Comparison of ENCODE assay signal across 20 mouse cellular contexts in genomic region chr12:102838271-102838670, GRCm38 (mm10). TPM values are rescaled to one million over a fixed set of nuclear protein-coding genes. Genes with fewer than 3 reads are reported as not detected.
DNase-seq lines count a peak whose midpoint lies in the region; TF ChIP-seq lines count a peak whose summit lies in the region.
"Had no signal": no experiment of that assay in that cellular context is flagged by ENCODE, and none has a peak within 500 bp of the region (broad histone marks: within the 10 kb centered on the region; RNA-seq: fewer than 3 reads in every experiment).

No protein-coding gene starts in this region.

- peak; percentile 59 for DNase-seq in adrenal gland, adult 2 months
- no peak for DNase-seq in adrenal gland, postnatal 25 days
- no peak for DNase-seq in testis, postnatal 10 days (ENCODE audit: low spot score)
- DNase-seq in adrenal gland, postnatal 10 days, result peak; percentile 23
- DNase-seq in adrenal gland, postnatal 36 days, result peak; percentile 18 to 32
- DNase-seq in layer of hippocampus, adult 2 months (ENCODE audit: low spot score in 2 of 2), result no peak
- no peak for DNase-seq in gastrocnemius, postnatal 14 days
- DNase-seq: cerebellum, adult 11 months; cerebellum, adult 18-20 months; cerebellum, adult 8-10 months; cerebellum, adult 9-11 months; cerebellum, postnatal 14 days; cerebellum, postnatal 36 days; embryo, embryonic 11 days had no signal

- no peaks in the 10 kb centered on the region for H3K27me3 ChIP-seq in testis, adult 2 months (ENCODE audit: control insufficient read depth, insufficient read depth, low read length)
- H3K27me3 ChIP-seq: embryonic facial prominence, embryonic 13.5 days; embryonic facial prominence, embryonic 15.5 days; forebrain, embryonic 12.5 days had no signal

- peak overlapping the region; percentile 24 for H3K4me3 ChIP-seq in testis, adult 2 months (ENCODE audit: control insufficient read depth, low read depth, low read length)
- no peak overlapping the region for H3K4me3 ChIP-seq in layer of hippocampus, adult 2 months
- H3K4me3 ChIP-seq: embryonic facial prominence, embryonic 13.5 days; embryonic facial prominence, embryonic 15.5 days; erythroblast, embryonic 14.5 days; forebrain, embryonic 10.5 days; forebrain, embryonic 12.5 days had no signal

- H3K27ac ChIP-seq in testis, adult 2 months (ENCODE audit: control insufficient read depth, insufficient read depth, low read depth, low read length), result no peak overlapping the region
- no peak overlapping the region for H3K27ac ChIP-seq in layer of hippocampus, adult 2 months
- H3K27ac ChIP-seq: embryonic facial prominence, embryonic 13.5 days; embryonic facial prominence, embryonic 15.5 days; forebrain, embryonic 10.5 days; forebrain, embryonic 12.5 days had no signal

- no peaks in the 10 kb centered on the region for H3K36me3 ChIP-seq in testis, adult 2 months (ENCODE audit: control insufficient read depth, insufficient read depth, low read length)

- intact Hi-C loops in gastrocnemius, postnatal 14 days (cut with DNase I; ENCODE audit: low total_unique reads), result no loop called here

- no peaks in the 10 kb centered on the region for H3K4me1 ChIP-seq in testis, adult 2 months (ENCODE audit: control insufficient read depth, insufficient read depth, low read length)
- H3K4me1 ChIP-seq: embryonic facial prominence, embryonic 13.5 days; embryonic facial prominence, embryonic 15.5 days; forebrain, embryonic 10.5 days; forebrain, embryonic 12.5 days had no signal

- no peak for TF ChIP-seq POLR2A in testis, adult 2 months (IDR thresholded peaks at IDR 0.05; ENCODE audit: control insufficient read depth, low read depth, low read length)

- no peak for TF ChIP-seq CTCF in testis, adult 2 months (IDR thresholded peaks at IDR 0.05; ENCODE audit: control insufficient read depth, insufficient read depth, insufficient replicate concordance, low read depth, low read length)
- no peak for TF ChIP-seq CTCF in layer of hippocampus, adult 2 months (conservative IDR thresholded peaks at IDR 0.05)

RNA-seq across cellular contexts. Expression of gene Btbd7, which starts 40.0 kb away (rescaled TPM):
- 10 to 100 TPM; 37.4 to 49.2 TPM for total RNA-seq in adrenal gland, adult 2 months (2021)
- polyA plus RNA-seq in adrenal gland, adult 2 months (2012; rRNA removed), result 8.7 and 9.5 TPM in 2 replicates
- 60.1 and 65.3 TPM in 2 replicates for total RNA-seq in adrenal gland, postnatal 25 days (2021)
- 21.5 and 21.9 TPM in 2 replicates for polyA plus RNA-seq in testis, adult 2 months (2012; rRNA removed)
- total RNA-seq in adrenal gland, postnatal 10 days (2021), result 10 to 100 TPM; 37.9 to 43.9 TPM
- 10 to 100 TPM; 45.8 to 55.9 TPM for total RNA-seq in adrenal gland, postnatal 36 days (2021)
- total RNA-seq in layer of hippocampus, adult 2 months (2021), result 10 to 100 TPM; 17.8 to 19.2 TPM
- total RNA-seq in gastrocnemius, postnatal 14 days (2021), result 10 to 100 TPM; 17.0 to 17.6 TPM

Comparison
In these comparisons a context has a peak if more than half of its experiments do, and no peak if none do; other contexts are left out.
1. DNase-seq: peak in adrenal gland, adult 2 months (single experiment), adrenal gland, postnatal 10 days (single experiment) and adrenal gland, postnatal 36 days (2 of 2); none in adrenal gland, postnatal 25 days (single experiment), testis, postnatal 10 days (single experiment), layer of hippocampus, adult 2 months (0 of 2) and gastrocnemius, postnatal 14 days (single experiment).